Mouse (Mus musculus) spleen, postnatal 10 days (tissue): Measurements from ENCODE around the gene Sult6b2.

Source experiments
- DNase-seq, 2 experiments: peaks; one replicate each; pipeline ENCODE4 v3.0.0; 2021 to 2022; ENCODE audit warnings: low spot score in 2 of 2

Sult6b2 gene

GRCm38 (mm10) chr6:142810239-142810638 is 5.9 kb upstream of the Sult6b2 start:
- no peak for DNase-seq

GRCm38 (mm10) chr6:142809373-142810098 is 5.2 kb upstream of the Sult6b2 start:
- no peak for DNase-seq

GRCm38 (mm10) chr6:142806326-142806725 is 2.0 kb upstream of the Sult6b2 start:
- DNase-seq: no peak

- no peak for DNase-seq
These were observed 1.4 kb downstream of the Sult6b2 start for GRCm38 (mm10) chr6:142802617-142803525.

GRCm38 (mm10) chr6:142801687-142802086 is 2.6 kb downstream of the Sult6b2 start:
- DNase-seq: no peak

GRCm38 (mm10) chr6:142799704-142800374 is 4.5 kb downstream of the Sult6b2 start:
- no peak for DNase-seq

- DNase-seq: no peak
These were observed 5.5 kb downstream of the Sult6b2 start for GRCm38 (mm10) chr6:142798837-142799236.

GRCm38 (mm10) chr6:142797996-142798395 is 6.3 kb downstream of the Sult6b2 start:
- no peak for DNase-seq

- DNase-seq: no peak
These were observed 8.5 kb downstream of the Sult6b2 start for GRCm38 (mm10) chr6:142795655-142796441.

- no peak for DNase-seq
These were observed 9.2 kb downstream of the Sult6b2 start for GRCm38 (mm10) chr6:142795087-142795486.

- no peak for DNase-seq
These were observed 10.8 kb downstream of the Sult6b2 start for GRCm38 (mm10) chr6:142793468-142793867.

- DNase-seq: no peak
These were observed 11.9 kb downstream of the Sult6b2 start for GRCm38 (mm10) chr6:142792241-142792968.

GRCm38 (mm10) chr6:142789736-142790135 is 14.6 kb downstream of the Sult6b2 start:
- no peak for DNase-seq

- DNase-seq: no peak
These were observed 16.0 kb downstream of the Sult6b2 start for GRCm38 (mm10) chr6:142788042-142788987.

GRCm38 (mm10) chr6:142786106-142786505 is 18.2 kb downstream of the Sult6b2 start:
- DNase-seq: no peak

GRCm38 (mm10) chr6:142785343-142785742 is 19.0 kb downstream of the Sult6b2 start:
- DNase-seq: peak; percentile 52 to 75

- DNase-seq: no peak
These were observed 23.0 kb downstream of the Sult6b2 start for GRCm38 (mm10) chr6:142781286-142781685.

- DNase-seq: no peak
These were observed 23.7 kb downstream of the Sult6b2 start for GRCm38 (mm10) chr6:142780574-142781033.

GRCm38 (mm10) chr6:142779812-142780573 is 24.3 kb downstream of the Sult6b2 start:
- no peak for DNase-seq
